Mouse (Mus musculus) heart, postnatal 0 days (tissue): Measurements from ENCODE around the gene Ano2.

Experiments used
- CTCF ChIP-seq: IDR thresholded peaks from 2 replicates; pipeline ENCODE4 v1.5.1; 2016; ENCODE audit warnings: antibody characterized with exemption, control low read depth, low read depth
- EP300 ChIP-seq: IDR thresholded peaks from 2 replicates; pipeline ENCODE4 v1.6.1; 2016; ENCODE audit warnings: antibody characterized with exemption, low read depth

GRCm38 (mm10) chr6:125640486-125640885, 49.7 kb upstream of the Ano2 start:
- TF ChIP-seq EP300 (no peak), CTCF (no peak)
